Mouse (Mus musculus): ENCODE data around the gene Sat1. TPM values are rescaled to one million over a fixed set of nuclear protein-coding genes. Genes with fewer than 3 reads are reported as not detected.

Gene Sat1
- total and polyA plus RNA-seq, 2 experiments from 2014 or later = 30.2 to 107 TPM

- Histone ChIP-seq H3K4me2 (ENCODE audit: low read depth, low read length) (no peak overlapping the region), H3K4me3 (ENCODE audit: low read length) (no peak overlapping the region), H3K9ac (replicated peaks; ENCODE audit: low read length) (no peak overlapping the region), H3K4me1 (ENCODE audit: insufficient read depth, low read length) (no peaks in the 10 kb centered on the region), H3K27ac (no peak overlapping the region), H3K9me3 (ENCODE audit: low read length) (no peaks in the 10 kb centered on the region), H3K36me3 (ENCODE audit: insufficient read depth, low read length) (no peaks in the 10 kb centered on the region), H3K27me3 (ENCODE audit: insufficient read depth, low read length) (no peaks in the 10 kb centered on the region)
- WGBS = 92% methylated on average over 8 of the region's 8 CpGs
- DNase-seq (ENCODE audit: low spot score) = no peak
- no peak for TF ChIP-seq CTCF (IDR thresholded peaks at IDR 0.05; ENCODE audit: low read depth)
- ATAC-seq = no peak
Measured at GRCm38 (mm10) chrX:155169886-155170285, 46.4 kb downstream of the Sat1 start.

- Histone ChIP-seq H3K27me3 (ENCODE audit: insufficient read depth, low read length) (no peaks in the 10 kb centered on the region), H3K4me2 (ENCODE audit: low read depth, low read length) (no peak overlapping the region), H3K9ac (replicated peaks; ENCODE audit: low read length) (no peak overlapping the region)
Measured at GRCm38 (mm10) chrX:155167667-155168066, 48.6 kb downstream of the Sat1 start.

DNA sequence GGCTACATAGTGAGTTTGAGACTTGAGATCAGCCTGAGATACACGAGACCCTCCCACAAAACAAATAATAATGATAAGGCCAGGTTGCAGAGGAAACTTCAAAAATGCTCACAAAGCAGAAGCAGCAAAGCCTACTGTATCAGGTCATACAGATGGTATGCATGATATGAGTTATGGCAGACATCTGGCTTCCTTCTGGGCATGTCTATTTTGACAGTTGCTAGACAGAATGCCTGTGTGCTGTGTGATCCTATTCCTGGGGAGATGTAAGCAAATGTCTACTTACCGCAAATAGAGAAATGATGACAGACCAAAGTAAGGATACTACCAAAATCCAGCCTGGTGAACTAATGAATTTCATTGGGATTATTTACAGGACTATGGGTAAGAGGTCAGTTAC, 49.9 kb downstream of the Sat1 start:
- Histone ChIP-seq H3K36me3 (ENCODE audit: insufficient read depth, low read length) (no peaks in the 10 kb centered on the region), H3K27me3 (ENCODE audit: insufficient read depth, low read length) (no peaks in the 10 kb centered on the region), H3K9ac (replicated peaks; ENCODE audit: low read length) (no peak overlapping the region), H3K4me2 (ENCODE audit: low read depth, low read length) (no peak overlapping the region), H3K9me3 (ENCODE audit: low read length) (no peaks in the 10 kb centered on the region), H3K4me3 (ENCODE audit: low read length) (no peak overlapping the region), H3K27ac (no peak overlapping the region), H3K4me1 (ENCODE audit: insufficient read depth, low read length) (no peaks in the 10 kb centered on the region)
- DNase-seq (ENCODE audit: low spot score) (no peak), ATAC-seq (no peak)
- 75% methylated on average over 2 of the region's 2 CpGs for WGBS
- no peak for TF ChIP-seq CTCF (IDR thresholded peaks at IDR 0.05; ENCODE audit: low read depth)

More at GRCm38 (mm10) chrX:155167667-155168066, 48.6 kb downstream of the Sat1 start:
- TF ChIP-seq CTCF (IDR thresholded peaks at IDR 0.05; ENCODE audit: low read depth) = no peak
- ATAC-seq (no peak), DNase-seq (ENCODE audit: low spot score) (no peak)
- no peak overlapping the region for H3K27ac ChIP-seq
- no peaks in the 10 kb centered on the region for H3K36me3 ChIP-seq (ENCODE audit: insufficient read depth, low read length)
- H3K4me3 ChIP-seq (ENCODE audit: low read length) = no peak overlapping the region
- 94% methylated on average over 3 of the region's 3 CpGs for WGBS
- no peaks in the 10 kb centered on the region for H3K9me3 ChIP-seq (ENCODE audit: low read length)
- no peaks in the 10 kb centered on the region for H3K4me1 ChIP-seq (ENCODE audit: insufficient read depth, low read length)

GRCm38 (mm10) chrX:155163553-155163952, 52.7 kb downstream of the Sat1 start:
- H3K4me3 ChIP-seq (ENCODE audit: low read length) = no peak overlapping the region
- no peak for TF ChIP-seq CTCF (IDR thresholded peaks at IDR 0.05; ENCODE audit: low read depth)
- H3K4me2 ChIP-seq (ENCODE audit: low read depth, low read length) = no peak overlapping the region
- no peaks in the 10 kb centered on the region for H3K9me3 ChIP-seq (ENCODE audit: low read length)
- ATAC-seq (no peak), DNase-seq (ENCODE audit: low spot score) (no peak)
- no peaks in the 10 kb centered on the region for H3K27me3 ChIP-seq (ENCODE audit: insufficient read depth, low read length)
- no peaks in the 10 kb centered on the region for H3K36me3 ChIP-seq (ENCODE audit: insufficient read depth, low read length)
- no peak overlapping the region for H3K27ac ChIP-seq
- WGBS = 74% methylated on average over 1 of the region's 1 CpGs
- H3K4me1 ChIP-seq (ENCODE audit: insufficient read depth, low read length) = no peaks in the 10 kb centered on the region
- no peak overlapping the region for H3K9ac ChIP-seq (replicated peaks; ENCODE audit: low read length)

Other genes starting within 250 kb of the Sat1 start
- not detected in 2 replicates for gene Magea8, start 220.6 kb downstream of the Sat1 start, total RNA-seq (2014; rRNA removed)
- not detected in 2 replicates for gene Magea8, start 220.6 kb downstream of the Sat1 start, polyA plus RNA-seq (2015; fragmentation: Nextera tagmentation; extraction: Ambion mirVana)
- gene Magea5, start 153.3 kb downstream of the Sat1 start, total RNA-seq (2014; rRNA removed) = not detected in 2 replicates
- gene Magea5, start 153.3 kb downstream of the Sat1 start, polyA plus RNA-seq (2015; fragmentation: Nextera tagmentation; extraction: Ambion mirVana) = not detected in 2 replicates
- not detected in 2 replicates for gene Magea1, start 126.7 kb downstream of the Sat1 start, total RNA-seq (2014; rRNA removed)
- gene Magea1, start 126.7 kb downstream of the Sat1 start, polyA plus RNA-seq (2015; fragmentation: Nextera tagmentation; extraction: Ambion mirVana) = not detected in 2 replicates
- gene Magea2, start 122.8 kb downstream of the Sat1 start, total RNA-seq (2014; rRNA removed) = not detected in 2 replicates
- gene Magea2, start 122.8 kb downstream of the Sat1 start, polyA plus RNA-seq (2015; fragmentation: Nextera tagmentation; extraction: Ambion mirVana) = not detected in 2 replicates
- not detected in 2 replicates for gene Cldn34b2, start 88.0 kb downstream of the Sat1 start, total RNA-seq (2014; rRNA removed)
- gene Cldn34b2, start 88.0 kb downstream of the Sat1 start, polyA plus RNA-seq (2015; fragmentation: Nextera tagmentation; extraction: Ambion mirVana) = not detected in 2 replicates
- gene Acot9, start 46.0 kb upstream of the Sat1 start, total RNA-seq (2014; rRNA removed) = 21.3 and 28.1 TPM in 2 replicates
- 49.5 and 50.7 TPM in 2 replicates for gene Acot9, start 46.0 kb upstream of the Sat1 start, polyA plus RNA-seq (2015; fragmentation: Nextera tagmentation; extraction: Ambion mirVana)
- 87.6 and 110 TPM in 2 replicates for gene Prdx4, start 124.3 kb upstream of the Sat1 start, total RNA-seq (2014; rRNA removed)
- gene Prdx4, start 124.3 kb upstream of the Sat1 start, polyA plus RNA-seq (2015; fragmentation: Nextera tagmentation; extraction: Ambion mirVana) = 138 and 143 TPM in 2 replicates

Data from hindbrain, postnatal 0 days (tissue).